Mouse (Mus musculus): ENCODE measurements around the gene Itih5. TPM values are rescaled to one million over a fixed set of nuclear protein-coding genes. Genes with fewer than 3 reads are reported as not detected.

Itih5 gene
- polyA plus RNA-seq, 1 experiment from 2014 or later: 35.4 TPM

- Histone ChIP-seq H3K4me3 (ENCODE audit: low read depth, low read length) (no peak overlapping the region; the same call in 1 of the 2 replicates), H3K4me1 (replicated peaks; ENCODE audit: control insufficient read depth, insufficient read depth) (no peaks in the 10 kb centered on the region), H3K9me3 (ENCODE audit: control insufficient read depth, low read length) (no peaks in the 10 kb centered on the region), H3K9ac (ENCODE audit: low read length) (no peak overlapping the region), H3K36me3 (ENCODE audit: control insufficient read depth, insufficient read depth, low read length) (no peaks in the 10 kb centered on the region), H3K4me2 (replicated peaks; ENCODE audit: low read depth) (no peak overlapping the region), H3K27me3 (ENCODE audit: control insufficient read depth, insufficient read depth, low read length) (no peaks in the 10 kb centered on the region), H3K27ac (replicated peaks) (peak overlapping the region; percentile 9; the same call in 1 of the 2 replicates)
- ATAC-seq (ENCODE audit: low FRiP score, low TSS enrichment) (peak; percentile 59; the same call in 1 of the 2 replicates), DNase-seq (ENCODE audit: low spot score) (no peak)
- 49% methylated on average over 10 of the region's 10 CpGs for WGBS
- TF ChIP-seq CTCF (IDR thresholded peaks at IDR 0.05; ENCODE audit: low read depth) (no peak), EP300 (optimal IDR thresholded peaks at IDR 0.05) (no peak)
These were observed 3.8 kb downstream of the Itih5 start for GRCm38 (mm10) chr2:10157184-10157583.

- TF ChIP-seq EP300 (optimal IDR thresholded peaks at IDR 0.05) (no peak), CTCF (IDR thresholded peaks at IDR 0.05; ENCODE audit: low read depth) (no peak)
- Histone ChIP-seq H3K4me1 (replicated peaks; ENCODE audit: control insufficient read depth, insufficient read depth) (no peaks in the 10 kb centered on the region), H3K27me3 (ENCODE audit: control insufficient read depth, insufficient read depth, low read length) (no peaks in the 10 kb centered on the region), H3K4me2 (replicated peaks; ENCODE audit: low read depth) (no peak overlapping the region), H3K4me3 (ENCODE audit: low read depth, low read length) (no peak overlapping the region), H3K9ac (ENCODE audit: low read length) (no peak overlapping the region), H3K36me3 (ENCODE audit: control insufficient read depth, insufficient read depth, low read length) (no peaks in the 10 kb centered on the region), H3K9me3 (ENCODE audit: control insufficient read depth, low read length) (no peaks in the 10 kb centered on the region), H3K27ac (replicated peaks) (no peak overlapping the region)
- no peak for ATAC-seq (ENCODE audit: low FRiP score, low TSS enrichment)
- 85% methylated on average over 4 of the region's 4 CpGs for WGBS
- DNase-seq (ENCODE audit: low spot score): no peak
These were observed 8.6 kb downstream of the Itih5 start for GRCm38 (mm10) chr2:10162011-10162410.

- ATAC-seq (ENCODE audit: low FRiP score, low TSS enrichment) (no peak), DNase-seq (ENCODE audit: low spot score) (no peak)
- no peak for TF ChIP-seq CTCF (IDR thresholded peaks at IDR 0.05; ENCODE audit: low read depth)
- TF ChIP-seq EP300 (optimal IDR thresholded peaks at IDR 0.05): no peak
- Histone ChIP-seq H3K27me3 (ENCODE audit: control insufficient read depth, insufficient read depth, low read length) (no peaks in the 10 kb centered on the region), H3K4me1 (replicated peaks; ENCODE audit: control insufficient read depth, insufficient read depth) (no peaks in the 10 kb centered on the region), H3K4me2 (replicated peaks; ENCODE audit: low read depth) (no peak overlapping the region), H3K27ac (replicated peaks) (no peak overlapping the region), H3K9ac (ENCODE audit: low read length) (no peak overlapping the region), H3K9me3 (ENCODE audit: control insufficient read depth, low read length) (no peaks in the 10 kb centered on the region), H3K36me3 (ENCODE audit: control insufficient read depth, insufficient read depth, low read length) (no peaks in the 10 kb centered on the region), H3K4me3 (ENCODE audit: low read depth, low read length) (no peak overlapping the region)
- 41% methylated on average over 6 of the region's 6 CpGs for WGBS
These were observed 13.3 kb downstream of the Itih5 start for GRCm38 (mm10) chr2:10166635-10167034.

- DNase-seq (ENCODE audit: low spot score): no peak
- Histone ChIP-seq H3K36me3 (ENCODE audit: control insufficient read depth, insufficient read depth, low read length) (no peaks in the 10 kb centered on the region), H3K9me3 (ENCODE audit: control insufficient read depth, low read length) (no peaks in the 10 kb centered on the region), H3K9ac (ENCODE audit: low read length) (no peak overlapping the region), H3K4me3 (ENCODE audit: low read depth, low read length) (no peak overlapping the region), H3K4me2 (replicated peaks; ENCODE audit: low read depth) (no peak overlapping the region), H3K4me1 (replicated peaks; ENCODE audit: control insufficient read depth, insufficient read depth) (no peaks in the 10 kb centered on the region), H3K27ac (replicated peaks) (no peak overlapping the region), H3K27me3 (ENCODE audit: control insufficient read depth, insufficient read depth, low read length) (no peaks in the 10 kb centered on the region)
- WGBS: 87% methylated on average over 11 of the region's 11 CpGs
- ATAC-seq (ENCODE audit: low FRiP score, low TSS enrichment): no peak
- TF ChIP-seq CTCF (IDR thresholded peaks at IDR 0.05; ENCODE audit: low read depth) (no peak), EP300 (optimal IDR thresholded peaks at IDR 0.05) (no peak)
These were observed 13.9 kb downstream of the Itih5 start for GRCm38 (mm10) chr2:10167283-10167682.

GRCm38 (mm10) chr2:10168016-10168415 lies 14.6 kb downstream of the Itih5 start:
- no peak overlapping the region for H3K4me2 ChIP-seq (replicated peaks; ENCODE audit: low read depth)
- H3K4me1 ChIP-seq (replicated peaks; ENCODE audit: control insufficient read depth, insufficient read depth): no peaks in the 10 kb centered on the region
- DNase-seq (ENCODE audit: low spot score) (no peak), ATAC-seq (ENCODE audit: low FRiP score, low TSS enrichment) (no peak)
- no peaks in the 10 kb centered on the region for H3K27me3 ChIP-seq (ENCODE audit: control insufficient read depth, insufficient read depth, low read length)
- H3K9ac ChIP-seq (ENCODE audit: low read length): no peak overlapping the region
- no peak for TF ChIP-seq CTCF (IDR thresholded peaks at IDR 0.05; ENCODE audit: low read depth)
- no peak for TF ChIP-seq EP300 (optimal IDR thresholded peaks at IDR 0.05)
- 46% methylated on average over 8 of the region's 8 CpGs for WGBS
- no peaks in the 10 kb centered on the region for H3K9me3 ChIP-seq (ENCODE audit: control insufficient read depth, low read length)
- no peak overlapping the region for H3K27ac ChIP-seq (replicated peaks)
- no peaks in the 10 kb centered on the region for H3K36me3 ChIP-seq (ENCODE audit: control insufficient read depth, insufficient read depth, low read length)
- H3K4me3 ChIP-seq (ENCODE audit: low read depth, low read length): no peak overlapping the region

GRCm38 (mm10) chr2:10169991-10170390 lies 16.6 kb downstream of the Itih5 start:
- Histone ChIP-seq H3K4me1 (replicated peaks; ENCODE audit: control insufficient read depth, insufficient read depth) (no peaks in the 10 kb centered on the region), H3K9me3 (ENCODE audit: control insufficient read depth, low read length) (no peaks in the 10 kb centered on the region), H3K36me3 (ENCODE audit: control insufficient read depth, insufficient read depth, low read length) (no peaks in the 10 kb centered on the region), H3K4me3 (ENCODE audit: low read depth, low read length) (no peak overlapping the region), H3K9ac (ENCODE audit: low read length) (no peak overlapping the region), H3K27me3 (ENCODE audit: control insufficient read depth, insufficient read depth, low read length) (no peaks in the 10 kb centered on the region), H3K27ac (replicated peaks) (no peak overlapping the region), H3K4me2 (replicated peaks; ENCODE audit: low read depth) (no peak overlapping the region)
- WGBS: 85% methylated on average over 16 of the region's 16 CpGs
- ATAC-seq (ENCODE audit: low FRiP score, low TSS enrichment): no peak
- DNase-seq (ENCODE audit: low spot score): no peak
- no peak for TF ChIP-seq EP300 (optimal IDR thresholded peaks at IDR 0.05)
- TF ChIP-seq CTCF (IDR thresholded peaks at IDR 0.05; ENCODE audit: low read depth): no peak

Data from stomach, postnatal 0 days (tissue).